In the genomic region with DNA sequence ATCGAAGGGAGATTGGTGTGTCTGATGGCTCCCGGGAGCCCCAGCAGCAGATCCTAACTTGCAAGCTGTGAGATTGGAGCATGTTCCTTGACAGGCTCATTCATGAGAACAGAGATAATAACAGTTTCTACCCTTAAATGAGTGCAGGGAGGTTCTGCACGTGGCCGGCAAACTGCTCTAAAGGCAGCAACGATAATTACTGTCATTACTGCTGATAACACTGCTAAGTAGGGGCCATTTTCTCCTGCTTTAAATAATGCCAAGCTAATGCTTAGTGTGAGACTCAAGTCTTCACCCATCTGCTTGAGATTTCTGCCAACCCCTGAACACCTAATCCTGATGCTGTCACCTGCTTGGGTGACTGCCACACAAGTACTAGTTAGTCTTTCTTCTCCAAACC, we compare ENCODE assay signal across 29 mouse cellular contexts. TPM values are rescaled to one million over a fixed set of nuclear protein-coding genes. Genes with fewer than 3 reads are reported as not detected.
DNase-seq lines count a peak whose midpoint lies in the region; ATAC-seq lines count a peak whose summit lies in the region.
"Had no signal": no experiment of that assay in that cellular context is flagged by ENCODE, and none has a peak within 500 bp of the region (broad histone marks: within the 10 kb centered on the region; RNA-seq: fewer than 3 reads in every experiment).

No protein-coding gene starts in this region.

- no peak overlapping the region for H3K9ac ChIP-seq in forebrain, embryonic 15.5 days (replicated peaks)
- H3K9ac ChIP-seq in forebrain, embryonic 12.5 days, result no peak overlapping the region
- no peak overlapping the region for H3K9ac ChIP-seq in forebrain, embryonic 16.5 days (replicated peaks; ENCODE audit: low read depth, low read length)
- no peak overlapping the region for H3K9ac ChIP-seq in kidney, embryonic 16.5 days (replicated peaks; ENCODE audit: low read length)
- H3K9ac ChIP-seq: embryonic facial prominence, embryonic 13.5 days; heart, embryonic 12.5 days; heart, embryonic 15.5 days; hindbrain, embryonic 15.5 days had no signal

- H3K4me1 ChIP-seq in forebrain, embryonic 15.5 days, result peaks cover 3% of the 10 kb centered on the region; the same call in 1 of the 2 replicates
- no peaks in the 10 kb centered on the region for H3K4me1 ChIP-seq in forebrain, embryonic 12.5 days
- 0 out of 2 replicates have a peak, but pooled peaks cover 6% of the 10 kb centered on the region for H3K4me1 ChIP-seq in forebrain, embryonic 16.5 days (replicated peaks; ENCODE audit: control insufficient read depth, insufficient read depth, low read length)
- 0 out of 2 replicates have a peak, but pooled peaks cover 5% of the 10 kb centered on the region for H3K4me1 ChIP-seq in kidney, embryonic 16.5 days (ENCODE audit: insufficient read depth, low read length)
- H3K4me1 ChIP-seq: hindbrain, embryonic 10.5 days; hindbrain, embryonic 15.5 days had no signal

- H3K36me3 ChIP-seq in forebrain, embryonic 15.5 days, result no peaks in the 10 kb centered on the region
- no peaks in the 10 kb centered on the region for H3K36me3 ChIP-seq in forebrain, embryonic 12.5 days (replicated peaks)
- H3K36me3 ChIP-seq in forebrain, embryonic 16.5 days (ENCODE audit: control insufficient read depth, insufficient read depth), result no peaks in the 10 kb centered on the region
- H3K36me3 ChIP-seq in kidney, embryonic 16.5 days (ENCODE audit: insufficient read depth, low read length), result no peaks in the 10 kb centered on the region
- H3K36me3 ChIP-seq: embryonic facial prominence, embryonic 10.5 days; embryonic facial prominence, embryonic 13.5 days; heart, embryonic 12.5 days; heart, embryonic 15.5 days; hindbrain, embryonic 10.5 days; hindbrain, embryonic 15.5 days had no signal

- peak; percentile 42 for DNase-seq in brain, adult 2 months (ENCODE audit: low read depth, low spot score)
- no peak for DNase-seq in right cerebral cortex, postnatal 25 days
- DNase-seq: adrenal gland, adult 8-10 months; adrenal gland, postnatal 36 days; cerebellum, adult 11-12 months; cerebellum, adult 8-10 months; cerebellum, postnatal 10 days; cerebellum, postnatal 36 days; embryo, embryonic 11 days; gastrocnemius, postnatal 25 days; heart, adult 18-20 months; heart, postnatal 10 days; heart, postnatal 36 days; kidney, adult 2 months had no signal

- H3K4me3 ChIP-seq in forebrain, embryonic 15.5 days, result no peak overlapping the region
- H3K4me3 ChIP-seq in forebrain, embryonic 12.5 days (replicated peaks), result no peak overlapping the region
- H3K4me3 ChIP-seq in forebrain, embryonic 16.5 days (replicated peaks; ENCODE audit: low read length), result no peak overlapping the region
- H3K4me3 ChIP-seq in kidney, embryonic 16.5 days (ENCODE audit: low read length), result no peak overlapping the region
- H3K4me3 ChIP-seq: embryonic facial prominence, embryonic 10.5 days; embryonic facial prominence, embryonic 13.5 days; erythroblast, embryonic 14.5 days; heart, embryonic 12.5 days; heart, embryonic 15.5 days; hindbrain, embryonic 10.5 days; hindbrain, embryonic 15.5 days had no signal

- 0 out of 2 replicates have a peak overlapping the region, but pooled peaks have one; percentile 40 for H3K27ac ChIP-seq in forebrain, embryonic 15.5 days (replicated peaks)
- no peak overlapping the region for H3K27ac ChIP-seq in forebrain, embryonic 12.5 days
- H3K27ac ChIP-seq in forebrain, embryonic 16.5 days (ENCODE audit: low read length), result no peak overlapping the region
- no peak overlapping the region for H3K27ac ChIP-seq in kidney, embryonic 16.5 days (ENCODE audit: low read length)
- H3K27ac ChIP-seq: embryonic facial prominence, embryonic 10.5 days; embryonic facial prominence, embryonic 13.5 days; heart, embryonic 15.5 days; hindbrain, embryonic 10.5 days; hindbrain, embryonic 15.5 days had no signal

- ATAC-seq in forebrain, embryonic 15.5 days (replicated peaks), result peak; percentile 55
- no peak for ATAC-seq in forebrain, embryonic 12.5 days (ENCODE audit: low FRiP score)
- ATAC-seq in forebrain, embryonic 16.5 days, result peak; percentile 85
- ATAC-seq in megakaryocyte-erythroid progenitor cell, adult 5-6 weeks (replicated peaks; ENCODE audit: low FRiP score, low TSS enrichment, poor library complexity, severe bottlenecking), result peak; percentile 57
- ATAC-seq in kidney, embryonic 16.5 days (ENCODE audit: low FRiP score, low TSS enrichment), result no peak
- ATAC-seq: activated CD4-positive, CD25-positive, alpha-beta regulatory T cell, adult 4 months; CD4-positive, CD25-positive, alpha-beta regulatory T cell, adult 4 months; intestine, postnatal 0 days had no signal

- H3K27me3 ChIP-seq in forebrain, embryonic 15.5 days, result no peaks in the 10 kb centered on the region
- peaks cover 9% of the 10 kb centered on the region for H3K27me3 ChIP-seq in forebrain, embryonic 12.5 days
- H3K27me3 ChIP-seq in forebrain, embryonic 16.5 days (replicated peaks; ENCODE audit: control insufficient read depth, insufficient read depth, low read length), result no peaks in the 10 kb centered on the region; the same call in 1 of the 2 replicates
- no peaks in the 10 kb centered on the region; the same call in 1 of the 2 replicates for H3K27me3 ChIP-seq in kidney, embryonic 16.5 days (ENCODE audit: insufficient read depth, low read length)
- H3K27me3 ChIP-seq: embryonic facial prominence, embryonic 13.5 days; heart, embryonic 15.5 days had no signal

- 60% methylated on average over 5 of the region's 5 CpGs for WGBS in forebrain, embryonic 15.5 days
- WGBS in forebrain, embryonic 12.5 days, result 69% methylated on average over 5 of the region's 5 CpGs
- WGBS in forebrain, embryonic 16.5 days, result 41% methylated on average over 5 of the region's 5 CpGs
- 58% methylated on average over 5 of the region's 5 CpGs for WGBS in kidney, embryonic 16.5 days

- no peak overlapping the region for H3K4me2 ChIP-seq in forebrain, embryonic 15.5 days (replicated peaks)
- H3K4me2 ChIP-seq in forebrain, embryonic 12.5 days, result no peak overlapping the region
- no peak overlapping the region for H3K4me2 ChIP-seq in forebrain, embryonic 16.5 days (ENCODE audit: low read length)
- no peak overlapping the region for H3K4me2 ChIP-seq in kidney, embryonic 16.5 days (replicated peaks; ENCODE audit: low read depth, low read length)
- H3K4me2 ChIP-seq: embryonic facial prominence, embryonic 13.5 days; heart, embryonic 12.5 days; heart, embryonic 15.5 days; hindbrain, embryonic 15.5 days had no signal

- no peaks in the 10 kb centered on the region for H3K9me3 ChIP-seq in forebrain, embryonic 15.5 days
- no peaks in the 10 kb centered on the region for H3K9me3 ChIP-seq in forebrain, embryonic 12.5 days
- no peaks in the 10 kb centered on the region for H3K9me3 ChIP-seq in forebrain, embryonic 16.5 days (ENCODE audit: control insufficient read depth, low read length)
- H3K9me3 ChIP-seq in kidney, embryonic 16.5 days (ENCODE audit: low read length), result no peaks in the 10 kb centered on the region
- H3K9me3 ChIP-seq: embryonic facial prominence, embryonic 10.5 days; embryonic facial prominence, embryonic 13.5 days; heart, embryonic 12.5 days; heart, embryonic 15.5 days; hindbrain, embryonic 10.5 days; hindbrain, embryonic 15.5 days had no signal

RNA-seq across cellular contexts. Expression of gene Emp2, which starts 6.4 kb away (rescaled TPM):
- polyA plus RNA-seq in forebrain, embryonic 15.5 days (2015; fragmentation: Nextera tagmentation; extraction: Ambion mirVana), result 5.9 and 7.2 TPM in 2 replicates
- 2.6 and 3.6 TPM in 2 replicates for polyA plus RNA-seq in forebrain, embryonic 12.5 days (2016; fragmentation: Nextera tagmentation; extraction: Ambion mirVana)
- 8.3 and 10.7 TPM in 2 replicates for polyA plus RNA-seq in forebrain, embryonic 16.5 days (2015; fragmentation: Nextera tagmentation; extraction: Ambion mirVana)
- not detected in 2 replicates for total RNA-seq in megakaryocyte-erythroid progenitor cell, adult 5-6 weeks (2014; fragmentation: Nextera tagmentation)
- not detected in 2 replicates for total RNA-seq in megakaryocyte-erythroid progenitor cell, adult 5-6 weeks (2017)
- polyA plus RNA-seq in kidney, embryonic 16.5 days (2015; fragmentation: Nextera tagmentation; extraction: Ambion mirVana), result 24.6 and 28.7 TPM in 2 replicates
- polyA plus RNA-seq: CD4-positive, CD25-positive, alpha-beta regulatory T cell, adult 4 months; erythroblast, embryonic 14.5 days had no signal

Comparison
In these comparisons a context has a peak if more than half of its experiments do, and no peak if none do; other contexts are left out.
1. ATAC-seq: peak in forebrain, embryonic 15.5 days (single experiment), forebrain, embryonic 16.5 days (single experiment) and megakaryocyte-erythroid progenitor cell, adult 5-6 weeks (single experiment); none in forebrain, embryonic 12.5 days (single experiment) and kidney, embryonic 16.5 days (single experiment).